Mouse (Mus musculus): Measurements from ENCODE around the gene Mrps21. TPM values are rescaled to one million over a fixed set of nuclear protein-coding genes. Genes with fewer than 3 reads are reported as not detected.

The Mrps21 gene
- polyA plus RNA-seq, 2 experiments from 2014 or later, result 296 to 307 TPM

GRCm38 (mm10) chr3:95842503-95843214 lies 28.7 kb downstream of the Mrps21 start:
- no peak for ATAC-seq

- no peak for ATAC-seq
Observed at GRCm38 (mm10) chr3:95839250-95839649, 32.1 kb downstream of the Mrps21 start.

GRCm38 (mm10) chr3:95829053-95829452 lies 42.3 kb downstream of the Mrps21 start:
- no peak for ATAC-seq

GRCm38 (mm10) chr3:95826275-95826674 lies 45.0 kb downstream of the Mrps21 start:
- ATAC-seq, result no peak

GRCm38 (mm10) chr3:95820046-95821010 lies 51.0 kb downstream of the Mrps21 start:
- peak; percentile 3 for ATAC-seq

- ATAC-seq, result peak; percentile 85
Observed at GRCm38 (mm10) chr3:95819351-95819985, 51.9 kb downstream of the Mrps21 start.

- ATAC-seq, result peak; percentile 22
Observed at GRCm38 (mm10) chr3:95818571-95819288, 52.6 kb downstream of the Mrps21 start, which contains the start of gene Rprd2. Gene Rprd2 (minus strand): TSS chr3:95818863.

GRCm38 (mm10) chr3:95818026-95818511 lies 53.2 kb downstream of the Mrps21 start:
- ATAC-seq, result no peak

GRCm38 (mm10) chr3:95816681-95817080 lies 54.6 kb downstream of the Mrps21 start:
- no peak for ATAC-seq

Other genes with a start within 250 kb of the Mrps21 start
- gene Ensa, start 246.5 kb downstream of the Mrps21 start, polyA plus RNA-seq (2017; shearing (Covaris generic)), result 10 to 100 TPM; 81.6 to 97.8 TPM
- gene Mcl1, start 212.7 kb downstream of the Mrps21 start, polyA plus RNA-seq (2017; shearing (Covaris generic)), result 10 to 100 TPM; 61.0 to 96.6 TPM
- 1 to 10 TPM; 2.3 to 5.2 TPM for gene Adamtsl4, start 183.6 kb downstream of the Mrps21 start, polyA plus RNA-seq (2017; shearing (Covaris generic))
- 100 to 1,000 TPM; 203 to 284 TPM for gene Ecm1, start 131.9 kb downstream of the Mrps21 start, polyA plus RNA-seq (2017; shearing (Covaris generic))
- 100 to 1,000 TPM in 1 of 2 experiments, 10 to 100 TPM in 1; 88.1 to 108 TPM for gene Tars2, start 111.3 kb downstream of the Mrps21 start, polyA plus RNA-seq (2017; shearing (Covaris generic))
- gene Rprd2, start 52.7 kb downstream of the Mrps21 start, polyA plus RNA-seq (2017; shearing (Covaris generic)), result 10 to 100 TPM; 26.8 to 29.4 TPM
- gene Prpf3, start 15.6 kb downstream of the Mrps21 start, polyA plus RNA-seq (2017; shearing (Covaris generic)), result 10 to 100 TPM; 49.1 to 56.5 TPM
- gene Ciart, start 10.7 kb upstream of the Mrps21 start, polyA plus RNA-seq (2017; shearing (Covaris generic)), result 1 to 10 TPM; 9.1 to 9.7 TPM
- gene BC028528, start 20.5 kb upstream of the Mrps21 start, polyA plus RNA-seq (2017; shearing (Covaris generic)), result 1 to 10 TPM; 1.0 to 3.3 TPM
- 10 to 100 TPM; 14.8 to 19.9 TPM for gene Aph1a, start 22.4 kb upstream of the Mrps21 start, polyA plus RNA-seq (2017; shearing (Covaris generic))
- gene Car14, start 33.2 kb upstream of the Mrps21 start, polyA plus RNA-seq (2017; shearing (Covaris generic)), result under 1 TPM in 1 of 2 experiments, not detected in 1; 0.39 TPM
- gene Anp32e, start 57.7 kb upstream of the Mrps21 start, polyA plus RNA-seq (2017; shearing (Covaris generic)), result 100 to 1,000 TPM; 162 to 241 TPM
- 10 to 100 TPM in 1 of 2 experiments, 1 to 10 TPM in 1; 9.8 to 10.1 TPM for gene Plekho1, start 124.5 kb upstream of the Mrps21 start, polyA plus RNA-seq (2017; shearing (Covaris generic))
- 10 to 100 TPM; 22.2 to 24.3 TPM for gene Vps45, start 186.9 kb upstream of the Mrps21 start, polyA plus RNA-seq (2017; shearing (Covaris generic))
- gene Otud7b, start 233.0 kb upstream of the Mrps21 start, polyA plus RNA-seq (2017; shearing (Covaris generic)), result 10 to 100 TPM in 1 of 2 experiments, 1 to 10 TPM in 1; 9.1 to 13.3 TPM

All from CD4-positive, CD25-positive, alpha-beta regulatory T cell, adult 4 months (primary cell).